Mouse (Mus musculus): ENCODE results near the gene Bckdha. TPM values are rescaled to one million over a fixed set of nuclear protein-coding genes. Genes with fewer than 3 reads are reported as not detected.

Bckdha gene
- total and polyA plus RNA-seq, 3 experiments, result 27.0 to 33.1 TPM; not detected in 1

DNA sequence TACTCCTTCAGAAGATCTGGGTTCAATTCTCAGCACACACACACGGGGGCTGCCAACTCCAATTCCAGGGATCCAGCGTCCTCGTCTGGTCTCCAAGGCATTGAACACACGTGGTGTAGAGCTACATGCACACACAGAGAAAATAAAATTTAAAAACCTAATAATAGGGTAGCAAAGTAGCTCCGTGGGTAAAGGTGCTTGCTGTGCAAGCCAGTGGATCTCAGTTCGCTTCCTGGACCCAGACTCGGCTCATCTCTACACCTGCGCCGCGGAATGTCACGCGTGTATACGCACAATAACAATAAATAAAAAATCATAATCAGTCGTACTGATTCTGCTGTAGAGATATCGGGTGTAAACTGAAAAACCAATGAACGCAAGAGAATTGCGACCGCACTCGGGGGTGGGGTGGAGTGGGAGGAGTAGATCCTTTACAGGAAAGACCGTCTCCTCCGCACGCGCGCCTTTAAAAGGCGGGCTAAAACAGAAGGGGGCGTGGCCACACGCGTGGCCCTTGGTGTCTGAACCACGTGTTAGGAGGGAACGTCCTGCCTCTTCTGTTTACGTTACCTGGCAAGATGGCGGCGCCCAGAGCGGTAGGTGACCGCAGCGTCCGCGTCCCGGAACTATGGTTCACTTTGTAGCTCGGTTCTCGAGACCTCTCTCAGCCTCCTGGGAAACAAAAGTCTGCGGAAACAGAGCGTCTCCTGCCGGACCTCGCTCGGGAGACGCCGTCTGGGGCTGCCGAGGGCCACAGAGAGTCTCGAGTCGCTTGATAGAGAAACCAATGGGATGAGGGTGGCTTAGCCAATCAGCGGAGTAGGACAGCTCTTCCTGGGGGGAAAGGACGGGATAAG lies 39.7 kb downstream of the Bckdha start, which contains the start of gene Dmac2 (continued):
- TF ChIP-seq CHD1 (IDR thresholded peaks at IDR 0.05; ENCODE audit: low read depth, low read length) (no peak), ETS1 (IDR thresholded peaks at IDR 0.05; ENCODE audit: low read depth, low read length) (no peak)

DNA sequence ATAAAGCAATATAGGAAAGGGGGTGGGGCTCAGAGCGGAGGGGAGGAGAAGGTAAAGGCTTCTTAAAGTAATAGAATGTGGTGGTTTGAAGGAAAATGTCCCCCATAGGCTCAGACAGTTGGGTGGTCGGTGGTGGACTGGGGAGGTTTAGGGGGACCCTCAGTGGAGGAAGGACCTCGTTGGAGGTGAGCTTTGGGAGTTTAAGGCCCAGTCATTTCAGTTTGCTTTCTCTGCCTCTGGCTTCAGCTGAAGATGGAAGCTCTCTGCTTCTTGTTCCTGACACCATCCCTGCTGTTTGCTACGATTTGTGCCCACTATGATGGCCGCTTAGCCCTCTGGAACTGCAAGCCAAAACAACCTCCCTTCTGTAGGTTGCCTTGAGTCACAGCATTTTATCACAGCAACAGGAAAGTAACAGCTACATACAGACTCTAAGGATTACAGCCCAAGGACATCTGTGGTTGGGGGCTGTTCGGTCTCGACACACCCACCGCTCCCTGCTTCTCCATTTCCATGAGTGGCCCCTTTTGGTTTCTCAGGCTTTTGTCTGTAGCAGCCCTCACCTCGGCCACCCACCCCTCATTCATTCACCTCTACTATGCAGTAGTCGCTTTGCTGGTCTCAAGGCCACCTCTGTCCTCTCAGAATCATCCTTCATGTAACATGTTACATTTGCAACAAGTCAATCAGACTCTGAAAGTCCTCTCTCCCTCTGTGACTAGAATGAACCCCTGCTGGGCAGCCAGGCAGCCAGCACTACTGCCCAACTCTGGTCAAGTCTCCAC lies 41.2 kb downstream of the Bckdha start:
- Histone ChIP-seq H3K27me3 (ENCODE audit: control insufficient read depth in 1 of 2, insufficient read depth in 2 of 2, low read length in 2 of 2) (no peaks in the 10 kb centered on the region), H3K4me1 (ENCODE audit: control insufficient read depth in 1 of 2, insufficient read depth in 2 of 2, low read length in 2 of 2) (peaks cover 2 to 20% of the 10 kb centered on the region in 2 experiments; a peak in 3 of 4 replicates), H3K9ac (ENCODE audit: control insufficient read depth, low read depth, low read length, poor library complexity, severe bottlenecking) (no peak overlapping the region), H3K79me2 (ENCODE audit: control insufficient read depth, insufficient read depth, low read length, poor library complexity) (no peaks in the 10 kb centered on the region; the same call in 1 of the 2 replicates), H3K36me3 (ENCODE audit: control insufficient read depth in 1 of 2, insufficient read depth in 2 of 2, low read length in 2 of 2) (peaks cover 0 to 4% of the 10 kb centered on the region in 2 experiments; a peak in 2 of 4 replicates), H3K27ac (ENCODE audit: control insufficient read depth, low read depth, low read length) (no peak overlapping the region), H3K9me3 (replicated peaks; ENCODE audit: insufficient read depth, low read length) (no peaks in the 10 kb centered on the region), H3K4me3 (ENCODE audit: control insufficient read depth in 1 of 2, insufficient read depth in 1 of 2, low read depth in 2 of 2, low read length in 2 of 2) (no peak overlapping the region)
- TF ChIP-seq UBTF (IDR thresholded peaks at IDR 0.05; ENCODE audit: borderline replicate concordance, insufficient read depth, low read depth, low read length) (no peak), ZKSCAN1 (IDR thresholded peaks at IDR 0.05; ENCODE audit: low read depth, low read length) (no peak), GABPA (IDR thresholded peaks at IDR 0.05; ENCODE audit: low read depth, low read length) (no peak), EP300 (IDR thresholded peaks at IDR 0.05; ENCODE audit: low read depth in 1 of 2, low read length in 2 of 2) (no peak), MXI1 (IDR thresholded peaks at IDR 0.05; ENCODE audit: low read depth, low read length) (no peak), HCFC1 (IDR thresholded peaks at IDR 0.05; ENCODE audit: low read depth, low read length) (no peak), NELFE (IDR thresholded peaks at IDR 0.05; ENCODE audit: low read depth, low read length) (no peak)
- no peak for DNase-seq (ENCODE audit: low read depth, low spot score)

DNA sequence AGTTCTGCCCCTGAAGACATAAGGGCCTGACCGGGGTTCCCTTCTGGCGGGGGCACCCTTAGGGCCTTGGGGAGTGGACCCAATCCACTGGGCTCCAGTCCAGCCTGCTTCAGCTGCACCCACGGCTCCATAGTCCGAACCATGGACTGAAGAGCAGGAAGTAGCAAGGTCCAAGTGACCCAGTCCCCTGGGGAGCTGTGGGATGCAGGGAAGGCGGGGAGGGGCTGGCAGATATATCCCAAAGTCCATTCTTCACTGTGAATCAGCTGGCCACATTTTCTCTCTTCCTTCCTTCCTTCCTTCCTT lies 43.1 kb downstream of the Bckdha start, which contains the start of gene Erich4:
Gene Erich4, minus strand, starts transcription at position 187 of the 306 bp plus-strand sequence.
- Histone ChIP-seq H3K4me1 (ENCODE audit: control insufficient read depth in 1 of 2, insufficient read depth in 2 of 2, low read length in 2 of 2) (peaks cover 2 to 20% of the 10 kb centered on the region in 2 experiments; a peak in 3 of 4 replicates), H3K27ac (ENCODE audit: control insufficient read depth, low read depth, low read length) (no peak within 1 kb of the TSS), H3K9me3 (replicated peaks; ENCODE audit: insufficient read depth, low read length) (no peaks in the 10 kb centered on the region), H3K36me3 (ENCODE audit: control insufficient read depth in 1 of 2, insufficient read depth in 2 of 2, low read length in 2 of 2) (peaks cover 0 to 4% of the 10 kb centered on the region in 2 experiments; a peak in 2 of 4 replicates), H3K27me3 (ENCODE audit: control insufficient read depth in 1 of 2, insufficient read depth in 2 of 2, low read length in 2 of 2) (no peaks in the 10 kb centered on the region), H3K4me3 (ENCODE audit: control insufficient read depth in 1 of 2, insufficient read depth in 1 of 2, low read depth in 2 of 2, low read length in 2 of 2) (no peak within 1 kb of the TSS), H3K79me2 (ENCODE audit: control insufficient read depth, insufficient read depth, low read length, poor library complexity) (no peaks in the 10 kb centered on the region; the same call in 1 of the 2 replicates), H3K9ac (ENCODE audit: control insufficient read depth, low read depth, low read length, poor library complexity, severe bottlenecking) (no peak within 1 kb of the TSS)
- TF ChIP-seq POLR2AphosphoS5 (IDR thresholded peaks at IDR 0.05; ENCODE audit: borderline replicate concordance, low read depth, low read length), result no peak
- TF ChIP-seq GATA1 (IDR thresholded peaks at IDR 0.05; ENCODE audit: low read depth, low read length), result no peak
- no peak for TF ChIP-seq MEF2A (IDR thresholded peaks at IDR 0.05; ENCODE audit: extremely low read depth, insufficient replicate concordance, low read depth, low read length, poor library complexity, severe bottlenecking)
- TF ChIP-seq UBTF (IDR thresholded peaks at IDR 0.05; ENCODE audit: borderline replicate concordance, insufficient read depth, low read depth, low read length), result no peak
- TF ChIP-seq RCOR1 (IDR thresholded peaks at IDR 0.05; ENCODE audit: low read depth, low read length), result no peak
- TF ChIP-seq TAL1 (IDR thresholded peaks at IDR 0.05; ENCODE audit: low read length), result no peak
- TF ChIP-seq MAZ (IDR thresholded peaks at IDR 0.05; ENCODE audit: low read depth, low read length), result no peak
- TF ChIP-seq ELF1 (IDR thresholded peaks at IDR 0.05; ENCODE audit: low read depth, low read length), result no peak
- no peak for TF ChIP-seq KAT2A (conservative IDR thresholded peaks at IDR 0.05; ENCODE audit: low read depth, low read length)
- no peak for TF ChIP-seq JUND (IDR thresholded peaks at IDR 0.05; ENCODE audit: low read depth, low read length)
- no peak for TF ChIP-seq SMC3 (IDR thresholded peaks at IDR 0.05; ENCODE audit: low read depth, low read length)
- no peak for TF ChIP-seq POLR2AphosphoS2 (IDR thresholded peaks at IDR 0.05; ENCODE audit: low read length)
- no peak for TF ChIP-seq RAD21 (IDR thresholded peaks at IDR 0.05; ENCODE audit: low read depth, low read length)
- no peak for TF ChIP-seq GABPA (IDR thresholded peaks at IDR 0.05; ENCODE audit: low read depth, low read length)
- TF ChIP-seq USF2 (IDR thresholded peaks at IDR 0.05; ENCODE audit: borderline replicate concordance in 1 of 2, insufficient read depth in 1 of 2, low read depth in 1 of 2, low read length in 2 of 2), result no peak
- TF ChIP-seq ZKSCAN1 (IDR thresholded peaks at IDR 0.05; ENCODE audit: low read depth, low read length), result no peak
- no peak for TF ChIP-seq MYC (IDR thresholded peaks at IDR 0.05; ENCODE audit: low read depth, low read length)
- TF ChIP-seq USF1 (IDR thresholded peaks at IDR 0.05; ENCODE audit: low read depth, low read length), result no peak
- TF ChIP-seq TCF12 (IDR thresholded peaks at IDR 0.05; ENCODE audit: low read depth, low read length), result no peak
- no peak for DNase-seq (ENCODE audit: low read depth, low spot score)

All from MEL (cell line).